17 mouse cellular contexts compared by ENCODE assay signal in the genomic region with DNA sequence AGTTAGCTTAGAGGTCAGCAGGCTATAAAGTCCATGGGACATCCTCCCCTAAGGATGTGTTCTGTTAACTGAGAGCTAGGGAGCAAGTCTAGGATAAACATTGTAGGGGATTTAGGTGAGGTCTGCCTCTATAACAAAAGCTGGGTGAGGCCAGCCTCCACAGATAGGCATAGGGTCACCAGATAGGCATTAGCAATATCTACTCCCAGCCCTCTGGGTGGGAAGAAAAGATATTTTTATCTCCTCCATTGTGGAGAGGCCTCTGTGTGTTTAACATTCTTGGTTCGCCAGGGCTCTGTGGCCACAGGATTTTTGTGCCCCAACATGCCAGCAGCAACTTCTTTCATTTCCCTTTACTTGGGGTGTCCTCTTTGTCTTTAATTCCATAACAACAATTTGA. TPM values are rescaled to one million over a fixed set of nuclear protein-coding genes. Genes with fewer than 3 reads are reported as not detected.
"Had no signal": no experiment of that assay in that cellular context is flagged by ENCODE, and none has a peak within 500 bp of the region (broad histone marks: within the 10 kb centered on the region; RNA-seq: fewer than 3 reads in every experiment).

No protein-coding gene starts in this region.

- H3K27ac ChIP-seq: left cerebral cortex, adult 2 months; limb, embryonic 10.5 days; midbrain, embryonic 10.5 days; neural tube, embryonic 12.5 days had no signal

- H3K4me1 ChIP-seq: limb, embryonic 10.5 days; neural tube, embryonic 12.5 days had no signal

- H3K4me2 ChIP-seq: neural tube, embryonic 12.5 days had no signal

- H3K36me3 ChIP-seq: neural tube, embryonic 12.5 days had no signal

- ATAC-seq: inflammation-experienced regulatory T-cells, adult 6 months; lung, postnatal 0 days had no signal

- H3K9ac ChIP-seq: neural tube, embryonic 12.5 days had no signal

- H3K9me3 ChIP-seq: limb, embryonic 10.5 days; midbrain, embryonic 10.5 days; neural tube, embryonic 12.5 days had no signal

- H3K27me3 ChIP-seq: neural tube, embryonic 12.5 days had no signal

- DNase-seq: kidney, adult 11 months; kidney, adult 9 months; kidney, postnatal 14 days; lung, adult 2 months; lung, postnatal 36 days; midbrain, embryonic 14.5 days; right cerebral cortex, postnatal 14 days had no signal

- H3K4me3 ChIP-seq: left cerebral cortex, adult 2 months; limb, embryonic 10.5 days; midbrain, embryonic 10.5 days; neural tube, embryonic 12.5 days had no signal

RNA-seq across cellular contexts. Expression of a gene that starts 57.9 kb away (rescaled TPM):
- total RNA-seq: left cerebral cortex, adult 2 months; left cerebral cortex, postnatal 14 days; megakaryocyte progenitor cell, adult 5-6 weeks; neutrophil, adult 5-6 weeks had no signal
- polyA plus RNA-seq: inflammation-experienced regulatory T-cells, adult 6 months; limb, embryonic 10.5 days; limb, embryonic 14.5 days; midbrain, embryonic 10.5 days; midbrain, embryonic 14.5 days; neural tube, embryonic 12.5 days had no signal
